Mouse (Mus musculus): ENCODE data around the gene Tti1.
"Not testable (repeated sequence)": the region's sequence is repeated elsewhere in the genome, so short reads cannot be mapped to it uniquely, and the experiment has no call there.

Gene Tti1

DNA sequence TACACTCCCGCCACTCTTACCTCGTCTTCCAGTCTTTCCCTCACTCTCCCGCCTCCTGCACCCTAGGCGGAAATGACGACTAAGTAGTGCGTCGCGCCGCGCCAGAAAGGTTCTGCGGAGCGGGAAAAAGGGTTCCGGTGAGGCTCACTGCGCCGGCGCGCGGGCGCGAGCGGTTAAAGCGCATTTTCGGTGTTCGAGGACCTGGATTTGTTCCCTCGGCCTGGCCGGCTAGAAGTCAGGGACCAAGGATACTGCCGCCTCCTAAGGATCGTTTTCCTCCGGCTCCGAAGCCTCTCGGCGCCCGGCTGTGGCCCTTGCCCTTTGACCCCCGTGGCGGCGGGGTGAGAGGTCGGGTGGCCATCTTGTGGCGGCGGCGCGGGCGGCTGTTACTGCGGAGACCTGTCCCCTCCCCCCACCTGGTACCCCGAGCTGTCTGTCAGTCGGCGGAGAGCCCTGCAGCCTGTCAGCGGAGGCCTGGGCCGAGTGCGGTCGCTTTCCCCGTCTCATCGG is at the start of gene Tti1, which contains the start of gene Rprd1b:
Gene Tti1 (minus strand): TSS at position 80 of the 510 bp plus-strand sequence.
Gene Rprd1b (plus strand): TSS at position 144 of the 510 bp plus-strand sequence.
- DNase-seq: peak; percentile 98

DNA sequence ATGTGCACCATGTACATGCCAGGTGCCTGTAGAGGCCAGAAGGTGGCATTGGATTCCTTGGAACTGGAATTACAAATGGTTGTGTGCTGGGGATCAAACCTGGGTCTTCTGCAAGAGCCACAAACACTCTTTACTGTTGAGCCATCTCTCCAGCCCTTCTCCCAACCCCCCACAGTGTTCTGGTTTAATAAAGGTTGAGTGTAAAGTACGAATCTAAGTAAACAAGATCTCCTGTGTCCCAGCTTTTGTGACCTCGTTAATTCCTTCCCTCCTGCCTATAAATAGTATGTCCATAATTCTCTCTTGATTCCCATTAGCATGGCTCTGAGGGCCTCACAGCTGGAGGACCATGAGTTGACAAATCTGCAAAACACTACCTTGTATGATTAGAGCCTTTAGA is 49.7 kb upstream of the Tti1 start:
- DNase-seq: peak; percentile 20

DNA sequence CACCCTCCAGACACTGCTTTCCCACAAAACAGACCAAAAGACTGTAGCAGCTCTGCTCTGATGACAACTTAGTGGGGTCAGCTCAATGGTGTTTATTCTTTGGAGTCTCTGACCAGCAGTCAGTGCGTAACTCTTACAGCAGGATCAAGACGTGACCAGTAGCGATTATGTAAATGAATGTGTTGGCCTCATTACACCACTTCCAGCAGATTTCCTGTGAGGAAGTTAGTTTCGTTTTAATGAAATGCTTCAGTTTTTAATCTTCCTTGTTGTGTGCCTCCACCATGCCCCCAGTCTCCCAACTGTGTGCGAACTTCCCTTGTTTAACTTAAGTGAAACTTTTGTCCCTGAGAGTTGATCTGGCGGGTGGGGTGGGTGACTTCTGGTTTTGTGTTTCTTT is 48.5 kb upstream of the Tti1 start:
- no peak for DNase-seq

DNA sequence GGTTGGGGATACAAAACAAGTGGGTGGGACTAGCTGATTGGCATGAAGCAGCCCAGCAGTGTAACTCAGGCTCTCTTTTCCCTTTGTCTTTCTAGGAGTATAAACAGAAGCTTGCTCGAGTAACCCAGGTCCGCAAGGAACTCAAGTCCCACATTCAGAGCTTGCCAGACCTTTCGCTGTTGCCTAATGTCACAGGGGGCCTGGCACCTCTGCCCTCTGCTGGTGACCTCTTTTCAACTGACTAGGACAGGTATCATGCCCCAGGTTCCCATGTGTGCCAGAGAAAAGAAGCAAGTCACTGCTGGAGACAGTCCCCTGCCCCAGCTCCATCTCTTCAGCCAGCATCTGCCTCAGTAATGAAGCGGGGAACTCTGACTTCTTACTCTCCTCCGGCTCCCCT is 46.6 kb upstream of the Tti1 start:
- DNase-seq: no peak

DNA sequence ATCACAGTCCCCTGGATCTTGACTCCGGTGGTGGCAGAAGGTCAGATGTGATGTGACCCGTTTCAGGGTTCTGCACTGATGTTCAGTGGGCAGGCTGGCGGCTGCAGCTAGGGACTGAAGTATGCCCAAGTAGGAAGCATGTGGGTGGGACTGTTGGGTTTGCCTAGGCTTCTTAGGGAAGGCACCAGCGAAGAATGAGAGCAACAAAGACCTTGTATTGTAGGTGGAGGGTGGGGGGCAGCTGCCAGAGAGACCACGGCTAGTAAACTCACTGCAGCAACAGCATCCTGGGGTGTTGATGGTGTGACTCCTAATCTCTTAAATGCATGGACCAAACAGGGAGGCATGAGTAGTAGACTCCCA is 43.4 kb upstream of the Tti1 start:
- DNase-seq: no peak

DNA sequence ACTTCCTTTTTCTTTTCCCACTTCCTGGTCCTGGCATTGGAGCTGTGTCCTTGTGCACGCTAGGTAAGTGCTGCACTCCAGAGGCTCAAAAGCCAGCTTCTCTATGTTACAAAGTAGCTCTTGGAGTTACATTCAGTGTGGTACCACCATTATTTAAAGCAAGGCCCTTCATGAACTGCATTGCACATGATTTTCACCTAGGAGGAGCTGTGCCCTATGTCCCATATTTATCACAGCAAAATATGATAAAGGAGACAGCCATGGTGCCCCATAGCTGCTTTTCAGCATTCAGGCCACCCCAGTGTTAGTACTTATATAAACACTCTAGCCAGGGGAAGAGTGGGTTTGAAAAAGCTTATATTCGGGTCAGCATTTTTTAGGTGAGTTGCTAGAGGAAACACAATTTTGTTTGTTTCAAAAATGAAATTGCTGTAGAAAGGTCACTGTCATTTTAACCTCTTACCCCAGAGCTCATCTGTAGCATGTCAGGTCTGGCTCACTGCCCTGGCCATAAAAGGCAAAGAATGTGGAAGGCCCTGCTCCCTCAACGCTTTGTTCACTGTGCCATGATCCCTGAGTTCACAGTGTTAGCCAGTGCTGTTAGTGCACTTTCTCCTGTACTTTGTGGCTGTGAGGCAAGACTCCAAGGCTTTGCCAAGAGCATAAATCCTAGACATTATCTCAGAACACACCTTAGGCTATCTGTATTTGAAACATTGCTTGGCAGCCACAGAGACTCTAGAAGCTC is 42.8 kb upstream of the Tti1 start:
- no peak for DNase-seq

DNA sequence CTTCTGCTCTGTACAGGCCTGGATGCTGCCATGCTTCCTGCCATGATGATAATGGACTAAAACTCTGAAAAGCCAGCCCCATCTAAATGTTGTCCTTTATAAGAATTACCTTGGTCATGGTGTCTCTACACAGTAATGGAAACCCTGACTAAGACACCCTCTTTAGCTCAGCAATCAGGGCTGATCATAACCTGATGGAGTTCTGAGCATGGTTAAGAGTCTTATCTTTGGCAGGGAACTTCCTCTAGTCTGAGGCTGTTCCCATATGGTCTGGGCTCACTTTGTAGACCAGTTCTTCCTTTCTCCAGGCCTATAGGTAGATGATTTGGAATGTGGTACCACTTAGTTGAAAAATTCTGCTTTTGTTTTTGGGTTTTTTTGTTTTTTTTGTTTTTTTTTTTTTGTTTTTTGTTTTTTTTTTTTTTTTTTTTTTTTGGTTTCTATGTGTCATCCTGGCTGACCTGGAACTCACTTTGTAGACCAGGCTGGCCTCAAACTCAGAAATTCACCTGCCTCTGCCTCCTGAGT is 40.3 kb upstream of the Tti1 start:
- DNase-seq: no peak

DNA sequence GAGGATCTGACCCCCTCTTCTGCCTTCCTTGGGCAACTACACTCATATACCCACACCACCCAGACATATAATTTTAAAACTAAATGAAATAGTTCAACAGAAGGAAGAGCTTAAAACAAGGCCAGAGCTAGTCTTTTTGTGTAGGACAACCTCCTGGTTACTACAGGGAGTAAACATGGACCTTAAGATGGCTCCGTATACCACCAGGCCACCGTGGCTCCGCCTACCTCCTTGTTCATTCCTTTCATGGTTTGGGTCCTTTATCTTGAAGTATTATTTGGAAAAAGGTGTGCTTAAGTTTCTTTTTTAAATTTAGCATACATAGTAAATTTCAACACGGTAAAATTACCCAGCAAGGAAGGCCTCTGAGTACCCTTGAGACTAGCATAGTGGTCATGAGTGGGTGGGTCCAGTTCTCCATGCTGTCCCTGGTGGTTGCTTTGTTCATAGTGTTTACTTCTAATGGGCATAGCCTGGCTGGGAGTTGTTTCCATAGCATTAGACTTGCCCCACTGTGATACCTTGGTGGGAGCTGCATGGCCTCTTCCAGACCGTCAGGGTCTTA is 39.1 kb upstream of the Tti1 start:
- DNase-seq: no peak

DNA sequence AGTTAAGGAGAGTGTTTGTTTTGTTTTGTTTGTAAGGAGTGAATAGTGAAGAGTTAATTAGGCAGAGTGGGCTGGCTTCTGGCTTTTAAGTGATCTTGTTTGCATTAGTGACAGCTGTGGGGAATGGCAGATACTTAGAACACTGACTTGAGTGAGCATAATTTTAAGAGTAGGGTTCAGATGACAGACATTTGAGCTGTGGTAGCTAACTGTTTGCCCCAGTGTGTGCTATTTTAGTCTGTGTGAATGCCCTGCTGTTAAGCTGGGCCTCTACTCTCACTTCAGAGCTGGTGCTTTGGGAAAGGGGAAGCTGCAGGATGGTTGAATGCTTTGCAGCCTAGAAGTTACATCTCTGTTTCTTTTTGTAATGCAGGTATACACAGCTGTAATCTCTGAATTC is 38.2 kb upstream of the Tti1 start:
- no peak for DNase-seq

DNA sequence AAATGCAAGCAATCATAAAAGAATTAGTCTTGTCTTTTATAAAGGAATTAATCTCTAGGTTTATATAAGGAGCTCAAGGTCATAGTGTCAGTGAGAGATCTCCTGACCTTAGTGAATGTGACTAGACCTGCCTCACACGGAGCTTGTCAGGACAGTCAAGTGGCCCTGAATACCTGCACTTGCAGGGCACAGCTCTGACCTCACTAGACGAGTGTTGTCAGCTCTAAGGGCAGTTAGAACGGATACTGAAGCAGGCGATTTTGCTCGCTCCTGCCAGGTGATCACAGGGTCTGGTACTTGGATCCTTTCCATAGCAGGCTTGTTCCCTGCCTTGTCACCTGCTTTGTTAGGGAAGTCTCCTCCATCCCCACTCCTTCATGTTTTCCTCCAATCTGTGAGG is 36.8 kb upstream of the Tti1 start:
- no peak for DNase-seq

DNA sequence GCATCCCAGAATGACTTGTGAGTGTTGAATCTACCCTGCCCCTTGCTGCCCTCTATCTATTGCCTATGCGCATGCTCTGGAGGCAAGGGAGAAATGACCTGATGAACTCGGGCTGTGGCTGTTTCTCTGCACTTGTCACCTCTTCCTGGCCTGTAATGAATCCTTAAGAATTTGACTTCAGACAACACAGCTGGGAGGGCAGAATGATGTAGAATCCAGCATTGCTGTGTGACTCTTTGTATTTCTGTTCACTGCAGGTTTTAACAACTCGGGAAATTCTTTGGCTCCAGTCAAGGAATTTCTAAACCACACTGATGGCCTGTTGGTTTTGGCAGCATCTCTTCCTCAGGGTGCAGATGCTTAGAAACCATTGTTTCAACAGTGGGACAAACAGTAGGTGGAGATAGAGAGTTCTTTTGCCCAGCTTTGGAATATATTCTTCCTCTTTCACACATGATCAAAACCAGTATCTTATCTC is 36.4 kb upstream of the Tti1 start:
- peak; percentile 21 for DNase-seq

DNA sequence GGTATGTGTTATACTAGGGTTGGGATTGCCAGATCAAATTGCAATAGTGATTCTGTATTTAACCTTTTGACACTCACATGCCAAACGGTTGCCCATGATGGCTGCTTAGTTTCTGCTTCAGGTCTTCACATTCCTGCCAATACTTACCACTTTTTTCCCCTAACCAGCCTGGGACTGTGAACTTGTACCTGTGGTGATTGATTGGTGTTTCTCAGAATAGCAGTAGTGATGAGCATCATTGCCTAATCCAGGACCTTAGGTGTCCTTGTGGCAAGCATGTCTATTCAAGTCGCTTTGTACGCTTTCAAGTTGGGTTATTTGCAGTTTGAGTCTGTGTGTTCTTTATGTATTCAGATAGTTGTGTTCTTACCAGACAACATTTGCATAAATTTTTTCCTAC is 34.8 kb upstream of the Tti1 start:
- DNase-seq: no peak

DNA sequence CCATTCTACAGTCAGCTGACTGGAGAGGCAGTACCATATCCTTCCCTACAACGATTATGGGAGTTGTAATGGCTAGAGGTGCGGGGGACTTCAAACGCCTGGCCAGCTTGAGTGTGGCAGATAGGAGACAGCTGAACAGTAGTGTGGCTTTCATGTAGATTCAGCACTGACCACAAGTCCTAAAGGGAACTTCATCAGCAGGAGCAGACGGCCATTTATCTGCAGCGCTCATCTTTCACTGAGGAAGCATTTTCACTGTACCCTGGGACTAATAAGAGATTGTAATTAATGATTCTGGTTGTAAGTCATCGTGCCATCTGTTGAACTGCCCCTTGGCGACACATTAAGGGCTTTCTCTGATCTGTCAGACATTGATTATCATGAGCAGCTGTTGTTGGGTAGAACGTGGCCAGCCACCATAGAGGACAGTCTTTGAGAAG is 31.5 kb upstream of the Tti1 start:
- peak; percentile 43 for DNase-seq

DNA sequence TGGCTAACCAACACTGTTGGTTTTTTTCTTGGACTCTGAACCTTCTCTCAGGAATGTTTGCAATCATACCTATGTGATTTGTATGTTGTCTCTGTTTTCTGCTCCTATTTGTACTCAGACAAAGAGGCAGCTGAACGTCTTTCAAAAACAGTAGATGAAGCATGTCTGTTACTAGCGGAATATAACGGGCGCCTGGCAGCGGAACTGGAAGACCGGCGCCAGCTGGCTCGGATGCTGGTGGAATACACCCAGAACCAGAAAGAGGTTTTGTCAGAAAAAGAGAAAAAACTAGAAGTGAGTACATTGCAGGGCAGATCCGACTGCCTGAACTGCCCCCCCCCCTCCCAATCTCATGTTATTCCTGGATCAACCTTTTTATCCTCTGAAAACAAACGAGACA is 30.3 kb upstream of the Tti1 start:
- DNase-seq: no peak

DNA sequence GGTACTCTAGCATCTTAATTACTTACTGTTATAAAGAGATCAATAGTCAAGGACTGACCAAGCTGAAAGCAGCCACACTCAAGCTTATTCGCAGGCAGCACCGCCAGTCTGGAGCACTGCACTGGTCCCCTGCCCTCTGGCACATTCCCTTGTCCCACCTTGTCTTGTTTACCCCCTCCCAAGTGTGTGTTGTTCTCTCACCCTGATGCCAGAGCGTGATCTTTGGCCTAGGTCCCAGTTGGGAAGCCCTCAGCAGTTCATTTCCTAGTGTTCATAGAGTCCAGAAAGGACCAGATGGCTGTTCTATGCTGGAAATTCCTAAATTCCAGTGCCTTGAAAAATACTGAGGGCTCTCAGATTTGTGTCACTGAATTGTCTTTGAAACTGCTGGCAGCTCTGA is 28.8 kb upstream of the Tti1 start:
- no peak for DNase-seq

DNA sequence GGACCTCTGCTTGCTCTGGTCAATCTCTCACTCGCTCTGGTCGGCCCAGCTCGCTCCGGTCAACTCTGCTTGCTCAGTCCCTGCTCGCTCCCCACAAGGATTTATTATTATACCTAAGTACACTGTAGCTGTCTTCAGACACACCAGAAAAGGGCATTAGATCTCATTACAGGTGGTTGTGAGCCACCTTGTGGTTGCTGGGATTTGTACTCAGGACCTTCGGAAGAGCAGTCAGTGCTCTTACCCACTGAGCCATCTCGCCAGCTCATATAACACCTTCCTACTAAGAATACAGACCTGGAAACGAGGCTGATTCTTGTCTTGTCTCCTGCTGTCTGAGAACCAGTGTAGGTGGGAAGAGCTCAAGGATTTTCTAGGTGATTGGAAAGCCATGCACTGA is 27.1 kb upstream of the Tti1 start:
- DNase-seq: not testable (repeated sequence)

DNA sequence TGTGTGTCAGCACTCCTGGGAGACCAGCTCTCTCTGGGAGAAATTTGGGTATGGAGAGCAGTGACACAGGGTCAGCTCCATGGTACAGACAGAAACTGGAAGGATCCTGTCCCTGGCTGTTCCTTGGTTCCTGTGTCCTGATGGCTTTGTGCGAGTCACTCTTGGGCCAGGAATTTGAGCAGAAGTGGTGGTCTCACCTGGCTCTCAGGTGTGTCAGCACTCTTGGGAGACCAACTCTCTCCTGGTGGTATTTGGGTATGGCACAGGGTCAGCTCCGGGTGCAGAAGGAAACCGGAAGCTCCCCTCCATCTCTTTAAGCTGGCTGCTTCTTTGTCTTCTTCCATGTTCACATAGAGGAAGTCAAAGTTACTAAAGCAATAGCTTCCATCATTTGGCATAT is 26.4 kb upstream of the Tti1 start:
- no peak for DNase-seq

DNA sequence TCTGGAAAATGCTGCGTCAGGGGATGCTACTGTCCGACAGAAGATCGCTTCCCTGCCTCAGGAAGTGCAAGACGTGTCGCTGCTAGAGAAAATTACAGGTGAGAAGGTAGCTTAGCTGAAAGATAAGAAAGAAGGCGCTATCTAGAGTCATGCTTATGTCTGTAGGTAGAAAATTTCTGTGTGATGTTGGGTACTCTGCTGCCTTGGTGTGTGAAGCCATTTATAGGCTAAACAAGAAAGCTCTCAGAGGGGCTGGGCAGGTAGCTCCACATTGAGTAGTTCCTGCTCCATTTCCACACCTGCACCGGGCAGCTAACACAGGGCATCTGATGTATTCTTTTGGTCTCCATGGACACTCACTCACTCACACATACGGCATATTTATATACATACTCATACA is 21.9 kb upstream of the Tti1 start:
- no peak for DNase-seq

DNA sequence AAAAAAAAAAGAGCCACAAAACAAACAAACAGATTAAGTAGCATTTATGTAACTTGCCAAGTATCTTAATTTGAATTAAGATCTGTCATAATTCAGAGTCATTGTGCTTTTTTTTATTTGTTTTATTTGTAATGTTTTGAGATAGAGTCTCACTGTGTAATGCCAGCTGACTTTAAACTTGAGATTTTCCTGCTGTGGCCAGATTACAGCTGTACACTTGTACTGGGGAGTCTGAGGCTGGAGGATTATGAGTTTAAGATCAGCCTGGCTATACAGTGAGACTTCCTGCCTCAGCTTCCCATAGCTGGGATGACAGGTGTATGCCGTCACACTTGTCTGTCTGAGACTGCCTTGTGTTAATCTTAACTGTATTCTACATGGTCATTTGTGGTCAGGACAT is 20.5 kb upstream of the Tti1 start:
- no peak for DNase-seq

DNA sequence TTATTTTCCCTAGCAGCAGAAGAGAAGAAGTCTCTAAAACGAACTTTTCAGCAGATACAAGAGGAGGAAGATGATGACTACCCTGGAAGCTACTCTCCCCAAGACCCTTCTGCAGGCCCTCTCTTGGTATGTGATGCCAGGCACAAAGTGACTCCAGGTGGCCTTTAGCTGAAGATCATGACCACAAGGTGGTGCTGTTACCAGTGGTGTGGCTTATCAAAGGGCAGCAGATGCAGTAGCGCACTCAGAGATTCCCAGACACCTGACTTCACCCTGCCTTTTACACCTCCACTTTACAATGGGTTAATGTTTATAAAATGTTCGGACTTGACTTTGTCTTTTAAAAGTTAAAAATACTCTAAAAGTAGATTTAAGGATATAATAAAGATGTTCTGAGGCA is 19.7 kb upstream of the Tti1 start:
- peak; percentile 72 for DNase-seq

DNA sequence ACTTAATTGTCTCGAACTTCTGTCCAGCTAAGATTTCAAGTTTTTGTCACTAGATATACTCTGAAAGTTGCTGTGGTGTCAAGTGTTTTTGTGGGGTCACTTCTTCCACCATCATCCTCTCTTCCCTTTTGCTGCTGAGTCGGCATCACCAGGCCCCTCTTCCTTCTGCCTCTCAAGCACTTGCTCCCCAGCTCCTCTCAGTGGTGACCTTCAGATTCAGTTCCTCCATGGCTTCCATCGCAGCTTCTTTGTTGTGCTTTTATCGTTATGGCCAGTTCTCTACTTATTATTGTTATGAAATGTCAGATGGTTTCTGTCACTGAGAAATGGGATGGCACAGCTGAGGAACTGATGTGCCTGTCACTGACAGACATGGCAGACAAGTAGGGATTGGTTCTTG is 18.0 kb upstream of the Tti1 start:
- DNase-seq: no peak

DNA sequence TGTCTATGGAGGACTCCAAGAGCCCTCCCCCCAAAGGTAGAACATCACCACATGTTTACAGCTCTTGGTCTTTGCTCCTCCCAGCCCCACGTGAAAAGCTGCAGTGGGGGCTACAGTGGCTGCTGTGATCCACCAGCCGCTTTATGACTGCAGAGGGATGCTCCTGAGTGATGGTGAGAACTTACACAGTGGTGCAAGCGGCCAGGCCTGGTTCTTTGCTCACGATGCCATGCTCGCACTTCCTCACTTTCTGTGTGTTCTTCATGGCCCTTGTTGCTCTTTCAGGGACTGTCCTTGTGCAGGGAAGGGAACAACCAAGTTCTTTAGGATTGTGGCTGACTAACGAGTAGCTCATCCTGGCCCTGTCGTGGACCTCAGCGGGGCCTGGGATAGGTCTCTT is 15.3 kb upstream of the Tti1 start:
- no peak for DNase-seq

DNA sequence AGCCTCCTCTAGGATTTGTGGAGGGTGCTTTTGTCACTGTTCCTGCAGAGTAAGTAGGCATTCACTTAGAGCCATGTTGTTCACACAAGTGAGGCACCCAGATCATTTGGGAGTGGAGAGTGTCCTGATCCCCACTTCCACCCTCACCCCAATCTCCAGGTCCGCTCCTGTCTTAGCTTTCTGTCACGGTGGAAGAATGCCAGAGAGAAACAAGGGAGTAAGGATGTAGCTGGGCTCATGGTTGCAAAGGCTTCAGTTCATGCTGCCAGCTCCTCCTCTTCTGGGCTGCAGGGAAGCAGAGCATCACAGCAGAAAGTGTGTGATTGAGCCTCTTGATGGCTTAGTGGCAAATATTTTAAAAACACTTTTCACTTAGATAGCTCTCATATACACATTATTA is 12.2 kb upstream of the Tti1 start:
- no peak for DNase-seq

DNA sequence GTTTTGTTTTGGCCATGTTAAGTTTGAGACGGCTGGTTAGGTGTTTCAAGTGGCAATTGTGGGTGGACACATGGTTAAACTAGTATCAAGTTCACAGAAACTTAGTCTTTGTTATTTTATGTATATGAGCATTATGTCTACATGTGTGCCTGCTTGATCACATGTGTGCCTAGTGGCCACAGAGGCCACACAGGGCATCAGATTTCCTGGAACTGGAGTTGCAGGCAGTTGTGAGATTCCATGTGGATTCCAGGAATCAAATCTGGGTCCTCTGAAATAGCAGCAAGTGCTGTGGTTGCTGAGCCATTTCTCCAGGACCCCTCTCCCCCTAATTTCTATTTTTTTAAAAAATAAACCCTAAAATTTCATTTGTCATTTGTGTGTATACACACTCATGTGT is 11.4 kb upstream of the Tti1 start:
- DNase-seq: no peak
